Mouse (Mus musculus) kidney, postnatal 36 days (tissue): Measurements from ENCODE around the gene Dtd1.

Experiments
- DNase-seq, 2 experiments: peaks; one replicate each; pipeline ENCODE4 v3.0.0; 2021 to 2022; ENCODE audit warnings: mixed read lengths in 2 of 2

Dtd1 gene

DNA sequence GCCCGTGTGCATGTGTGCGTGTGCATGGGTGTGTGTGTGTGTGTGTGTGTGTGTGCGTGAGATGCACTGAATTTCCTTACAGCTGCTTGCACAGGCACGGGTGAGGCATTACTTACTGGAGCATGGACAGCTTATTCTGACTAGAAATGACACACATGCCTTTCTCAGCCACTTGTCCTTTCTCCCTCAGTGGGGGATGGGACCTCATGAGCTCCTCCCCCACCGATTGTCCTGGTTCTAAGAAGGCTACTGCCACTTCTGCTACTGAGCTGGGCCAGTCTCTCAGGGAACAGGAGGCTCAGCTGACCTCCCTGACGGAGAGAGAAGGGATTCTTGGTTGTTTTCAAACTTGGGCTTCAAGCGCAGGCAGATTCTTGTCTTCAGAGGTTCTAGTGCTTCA is 40.4 kb downstream of the Dtd1 start:
- DNase-seq: no peak

DNA sequence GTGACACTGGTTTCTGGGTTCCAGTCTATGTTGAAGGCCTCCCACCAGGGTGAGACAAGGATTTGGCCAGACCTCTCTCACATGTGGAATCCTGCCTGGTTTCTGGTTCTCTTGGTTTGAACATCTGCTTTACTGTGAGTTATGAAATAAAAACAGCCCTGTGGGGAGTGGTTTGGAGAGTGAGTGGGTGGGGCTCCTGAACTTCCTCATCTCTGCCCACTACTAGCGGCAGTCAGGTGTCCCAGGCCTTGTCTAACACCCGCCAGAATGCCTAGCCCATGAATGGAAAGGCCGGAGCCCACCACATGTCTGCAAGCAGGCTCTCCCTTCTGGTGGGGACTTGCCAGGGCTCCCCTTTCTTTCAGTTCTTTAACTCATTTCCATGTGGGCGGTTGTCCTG is 42.3 kb downstream of the Dtd1 start:
- no peak for DNase-seq

DNA sequence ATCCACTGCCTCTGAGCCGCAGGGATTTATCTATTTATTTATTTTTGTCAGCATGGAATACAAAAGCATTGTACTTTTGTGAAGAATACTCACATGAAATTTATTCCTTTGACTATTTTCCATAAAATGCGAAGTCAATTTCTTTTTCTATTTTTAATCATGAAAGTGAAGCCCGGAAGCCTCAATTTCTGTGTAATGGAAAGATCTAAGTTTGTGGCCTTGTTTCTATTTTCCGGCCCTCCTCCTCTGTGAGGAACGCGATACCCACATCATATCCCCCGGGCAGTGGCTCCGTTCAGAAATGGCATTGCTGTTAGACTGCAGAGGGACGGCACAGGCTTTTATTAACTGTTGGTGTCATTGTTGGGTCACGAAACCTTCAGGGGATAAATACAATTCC is 46.7 kb downstream of the Dtd1 start:
- DNase-seq: no peak

DNA sequence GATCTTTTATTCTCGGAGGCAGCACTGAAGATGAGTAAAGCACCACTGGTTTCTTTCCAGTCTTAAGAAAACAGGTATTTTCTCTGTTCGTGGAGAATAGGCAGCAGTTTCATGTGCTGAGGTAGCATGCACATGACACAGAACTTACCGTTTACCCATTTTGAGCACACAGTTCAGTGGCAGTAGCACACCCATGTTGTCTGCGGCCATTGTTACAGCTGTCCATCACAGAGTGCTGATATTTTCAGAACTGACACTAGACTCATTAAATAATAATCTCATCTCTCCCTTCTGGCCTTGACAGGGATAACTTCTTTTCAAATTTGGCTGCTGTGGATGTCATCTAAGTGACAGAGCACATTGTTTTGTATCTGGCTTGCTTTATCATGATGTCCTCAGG is 47.5 kb downstream of the Dtd1 start:
- DNase-seq: no peak

DNA sequence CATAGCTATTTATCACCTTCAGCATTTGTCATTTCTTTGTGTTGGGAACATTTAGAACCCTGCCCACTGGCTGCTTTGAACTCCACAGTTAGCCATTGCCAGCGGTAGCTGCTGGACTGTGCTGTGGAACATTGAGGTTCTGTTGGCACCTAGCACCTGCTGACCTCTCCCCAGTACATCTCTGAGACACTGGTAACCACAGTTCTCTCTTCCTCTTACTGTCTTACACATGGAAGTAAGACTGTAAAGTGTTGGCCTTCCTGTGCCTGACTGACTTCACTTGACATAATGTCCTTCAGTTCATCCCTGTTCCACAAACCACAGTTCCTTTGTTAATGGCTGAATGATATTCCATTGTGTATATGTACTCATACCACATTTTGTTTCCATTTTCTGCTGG is 50.3 kb downstream of the Dtd1 start:
- no peak for DNase-seq

DNA sequence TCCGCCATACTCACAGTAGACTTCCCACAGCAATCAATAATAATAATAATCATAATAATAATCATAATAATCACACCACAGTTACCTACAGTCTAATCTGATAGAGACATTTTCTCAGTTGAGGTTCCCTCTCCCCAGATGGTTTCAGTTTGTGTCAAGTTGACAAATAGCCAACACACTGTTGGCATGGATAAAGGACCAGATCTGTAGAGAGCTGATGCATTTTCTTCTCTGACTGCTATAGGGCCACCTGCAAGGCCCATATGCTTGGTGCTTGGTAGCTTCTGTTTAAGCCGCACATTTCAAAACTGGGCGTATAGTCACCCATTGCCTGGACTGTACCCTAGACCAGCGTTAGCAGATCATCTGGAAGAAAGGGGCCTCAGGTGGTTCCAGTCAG is 53.1 kb downstream of the Dtd1 start:
- DNase-seq: no peak

DNA sequence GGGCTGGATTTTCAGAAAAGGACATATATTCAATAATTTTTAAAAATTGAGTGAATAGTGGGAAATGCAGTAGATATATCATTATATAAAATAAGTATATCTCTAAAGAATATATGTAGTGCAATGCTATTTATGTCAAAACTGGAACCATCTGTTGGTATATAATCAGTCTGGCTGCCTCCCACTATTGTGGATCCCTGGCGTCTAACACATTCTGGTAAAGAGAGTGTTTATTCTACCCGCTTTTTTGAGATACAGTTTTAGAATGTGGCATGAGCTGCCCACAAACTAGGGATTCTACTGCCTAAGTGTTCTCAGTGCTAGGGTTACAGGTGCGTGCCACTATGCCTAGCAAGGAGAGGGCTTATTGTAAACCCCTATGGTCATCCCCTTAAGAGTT is 55.6 kb downstream of the Dtd1 start:
- DNase-seq: no peak

DNA sequence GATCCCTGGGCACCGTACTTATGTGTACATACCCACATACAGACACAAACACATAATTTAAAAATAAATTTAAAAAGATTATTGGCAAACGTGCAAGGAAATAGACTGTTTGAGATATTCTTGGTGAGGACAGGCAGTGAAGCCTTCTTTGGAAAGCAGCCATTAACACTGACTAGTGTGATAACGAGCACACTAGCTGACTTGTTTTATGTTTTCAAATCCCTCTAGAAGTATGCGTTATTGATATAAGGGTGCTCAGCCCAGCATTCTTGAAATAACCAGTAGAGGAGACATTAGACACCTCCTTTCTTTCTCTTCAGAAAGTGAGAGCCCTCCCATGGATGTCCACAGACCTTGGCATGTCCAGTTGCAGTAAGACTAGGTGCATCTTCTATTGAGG is 68.8 kb downstream of the Dtd1 start:
- no peak for DNase-seq

DNA sequence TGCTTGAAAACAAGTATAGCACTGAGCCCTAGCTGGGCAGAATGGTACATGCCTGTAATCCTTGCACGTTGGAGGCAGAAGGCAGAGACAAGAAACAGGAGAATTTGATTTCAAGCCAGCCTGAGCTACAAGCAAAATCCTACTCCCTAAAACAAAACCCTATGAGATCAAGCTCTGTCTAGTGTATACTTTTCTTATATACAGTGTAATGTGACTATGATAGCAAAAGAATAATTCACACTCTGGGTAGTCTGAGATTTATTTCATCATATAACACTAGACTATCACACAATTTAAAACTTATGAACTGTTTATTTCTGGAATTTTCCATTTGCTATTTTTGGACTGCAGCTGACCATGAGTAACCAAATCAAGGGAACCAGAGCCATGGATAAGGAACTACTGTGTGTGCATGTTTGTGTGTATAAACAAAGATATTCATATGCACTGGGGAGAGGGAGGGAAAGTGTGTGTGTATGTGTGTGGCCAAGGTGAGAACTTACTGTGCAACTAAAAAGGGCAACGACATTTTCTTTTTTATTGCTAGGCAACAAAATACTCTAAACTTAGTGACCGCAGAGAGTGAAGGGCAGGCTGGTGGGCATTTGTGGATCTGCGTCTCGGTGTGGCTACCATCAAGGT is 70.7 kb downstream of the Dtd1 start:
- DNase-seq: no peak

DNA sequence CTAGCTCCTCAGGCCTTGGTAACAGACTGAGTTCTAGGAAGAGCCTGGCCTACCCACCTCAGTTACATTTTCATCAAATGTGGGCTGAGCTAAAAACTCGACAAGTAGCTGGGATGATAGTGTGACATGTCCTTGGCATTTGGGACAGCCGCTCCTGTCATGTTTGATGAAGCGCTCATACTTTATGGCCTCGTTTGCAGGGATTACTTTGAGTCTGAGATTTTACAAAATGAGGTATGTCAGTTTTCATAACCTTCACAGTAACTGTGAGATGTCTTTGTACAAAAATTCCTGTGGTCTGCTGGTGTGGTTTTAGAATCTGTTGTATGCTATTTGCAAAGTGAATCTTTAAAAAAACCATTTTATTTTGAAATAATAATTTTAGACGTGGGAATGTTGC is 72.7 kb downstream of the Dtd1 start:
- DNase-seq: no peak

DNA sequence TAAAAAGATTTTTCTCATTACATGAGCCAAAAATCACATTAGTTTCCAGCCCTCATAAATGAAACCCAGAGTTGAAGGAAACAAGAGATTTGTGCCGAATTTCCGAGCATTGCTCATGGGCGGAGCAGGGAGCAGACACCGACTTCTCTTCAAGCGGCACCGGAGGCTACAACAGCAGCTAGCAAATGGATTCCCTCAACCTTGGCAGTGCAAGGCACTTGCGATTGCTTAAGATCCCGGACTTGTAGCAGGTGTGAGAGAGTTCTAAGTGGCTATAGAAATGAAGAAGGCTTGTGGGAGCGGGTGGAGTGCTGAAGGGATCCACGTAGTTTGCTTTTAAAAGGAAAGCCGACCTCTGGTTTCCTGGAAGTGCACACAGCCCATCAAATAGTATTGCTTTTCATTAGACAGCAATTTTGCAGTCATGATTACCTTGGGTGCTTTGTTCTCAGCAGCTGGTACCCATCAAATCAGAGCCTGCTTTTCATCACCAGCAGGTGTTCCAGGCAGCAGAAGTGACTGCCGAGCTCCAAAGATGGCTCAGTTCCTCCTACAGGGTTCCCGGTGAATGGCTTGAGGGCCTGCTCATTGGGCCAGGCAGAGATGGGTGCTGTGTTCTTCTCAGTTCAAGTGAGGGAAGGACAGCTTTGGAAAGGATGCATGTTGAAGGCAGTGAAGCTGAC is 77.0 kb downstream of the Dtd1 start:
- no peak for DNase-seq

DNA sequence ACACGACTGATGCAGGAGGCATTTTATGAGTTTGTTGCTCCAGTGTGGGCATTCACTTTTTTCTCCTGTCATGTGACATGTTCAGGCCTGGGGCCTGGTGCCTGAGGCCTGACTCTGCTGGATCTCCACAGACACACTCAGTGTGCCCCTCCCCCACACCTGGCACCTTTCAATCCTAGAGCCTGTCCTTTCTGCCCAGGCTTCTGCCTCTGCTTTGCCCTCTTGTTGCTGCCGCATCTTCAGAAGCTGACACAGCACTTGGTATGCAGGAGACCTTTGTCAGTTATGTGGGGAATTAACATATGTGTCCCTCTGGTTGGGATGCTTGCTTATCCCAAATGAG is 77.5 kb downstream of the Dtd1 start:
- DNase-seq: peak in 1 of 2 experiments; percentile 7

DNA sequence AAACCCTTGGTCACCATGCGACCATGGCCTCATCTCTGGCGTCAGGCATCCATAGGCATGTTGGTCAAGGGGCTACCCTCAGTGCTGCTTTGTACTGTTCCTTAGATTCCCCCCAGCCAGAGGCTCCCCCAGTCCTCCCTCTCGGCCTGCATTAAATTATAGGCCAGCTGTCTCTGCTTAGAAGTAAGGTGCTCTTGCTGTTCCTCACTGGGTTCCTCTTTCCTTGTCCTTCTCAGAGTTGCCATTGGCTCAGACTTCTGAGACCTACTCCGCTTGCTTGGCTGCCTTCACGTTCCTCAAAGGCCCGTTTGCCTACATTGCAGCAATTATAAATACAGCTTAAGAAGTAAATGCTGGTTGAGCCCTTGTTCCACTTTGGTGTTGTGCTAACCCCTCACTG is 79.1 kb downstream of the Dtd1 start:
- no peak for DNase-seq

DNA sequence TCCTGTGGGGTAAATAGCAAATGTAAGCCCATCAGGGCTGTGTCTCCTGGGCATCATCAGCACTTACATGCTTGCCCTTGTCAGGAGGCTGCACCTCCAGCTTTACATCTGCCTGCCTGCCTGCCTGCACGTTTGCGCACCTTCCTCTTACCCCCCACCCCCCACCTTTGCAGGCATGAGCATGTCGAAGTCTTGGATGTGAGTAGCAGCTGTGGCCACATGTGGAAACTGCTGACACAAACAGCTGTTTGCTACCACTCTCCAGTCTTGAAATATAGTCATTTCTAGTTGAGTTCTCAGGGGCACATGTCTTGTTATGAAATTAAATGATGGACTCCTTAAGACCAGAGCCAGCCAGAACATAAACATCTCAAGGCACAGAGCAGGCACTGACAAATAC is 79.7 kb downstream of the Dtd1 start:
- DNase-seq: no peak

DNA sequence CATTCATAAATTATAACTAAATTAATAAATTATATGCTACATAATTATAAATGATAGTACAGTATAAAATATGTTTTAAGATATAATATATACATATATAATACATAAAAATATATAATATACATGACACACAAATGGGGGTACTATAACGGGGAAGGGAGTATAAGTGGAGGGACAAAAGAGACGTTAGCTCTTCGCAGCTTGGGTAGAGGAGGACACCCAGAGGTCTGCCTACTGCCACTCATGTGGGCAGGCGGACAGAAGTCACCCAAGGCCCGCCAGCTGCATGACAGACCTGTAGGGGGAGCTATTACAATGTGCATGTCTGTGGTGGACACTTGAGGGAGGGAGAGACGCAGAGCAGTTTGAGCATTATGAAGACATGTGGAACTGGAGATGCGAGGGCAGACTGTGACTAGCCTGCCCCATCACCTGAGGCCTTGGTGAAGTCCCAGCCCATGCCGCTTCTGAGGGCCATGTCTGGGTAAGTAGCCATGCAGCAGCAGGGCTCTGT is 92.6 kb downstream of the Dtd1 start:
- DNase-seq: peak in 1 of 2 experiments; percentile 8

DNA sequence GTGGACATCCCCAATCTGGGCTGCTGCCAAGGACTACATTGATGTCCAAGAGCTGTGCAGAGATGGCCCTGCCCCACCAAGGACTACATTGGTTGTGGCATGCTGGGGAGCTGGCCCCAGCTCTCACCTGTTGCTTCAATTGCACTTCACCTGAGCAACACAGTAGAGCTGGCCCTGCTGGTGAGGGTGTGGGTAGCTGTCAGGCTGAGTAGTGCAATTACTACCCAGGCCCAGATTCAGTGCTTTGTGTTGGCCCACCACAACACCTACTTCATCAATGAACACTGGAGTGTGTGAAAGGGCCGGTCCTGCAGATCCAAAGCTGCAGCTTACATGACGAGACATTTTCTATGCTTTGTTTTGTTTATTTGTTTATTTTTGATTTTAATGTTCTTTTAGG is 93.1 kb downstream of the Dtd1 start:
- no peak for DNase-seq

DNA sequence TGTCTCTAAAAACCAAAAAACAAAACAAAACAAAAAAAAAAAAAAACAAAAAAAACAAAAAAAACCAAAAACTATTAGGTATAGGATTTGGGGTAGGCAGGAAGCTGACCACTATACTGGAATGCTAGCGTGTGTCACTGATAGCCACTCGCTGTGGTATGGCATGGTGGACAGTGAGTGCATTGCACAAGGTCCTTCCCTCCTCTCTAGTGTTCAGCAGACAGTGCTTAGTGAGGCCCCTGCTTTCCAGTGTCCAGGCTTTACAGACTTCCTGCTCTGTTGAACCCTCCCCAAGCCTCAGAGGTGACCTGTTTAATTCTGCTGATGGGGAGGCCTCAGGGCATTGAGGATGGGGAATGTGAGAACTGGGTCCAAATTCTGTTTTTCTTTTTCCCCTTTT is 95.2 kb downstream of the Dtd1 start:
- no peak for DNase-seq

DNA sequence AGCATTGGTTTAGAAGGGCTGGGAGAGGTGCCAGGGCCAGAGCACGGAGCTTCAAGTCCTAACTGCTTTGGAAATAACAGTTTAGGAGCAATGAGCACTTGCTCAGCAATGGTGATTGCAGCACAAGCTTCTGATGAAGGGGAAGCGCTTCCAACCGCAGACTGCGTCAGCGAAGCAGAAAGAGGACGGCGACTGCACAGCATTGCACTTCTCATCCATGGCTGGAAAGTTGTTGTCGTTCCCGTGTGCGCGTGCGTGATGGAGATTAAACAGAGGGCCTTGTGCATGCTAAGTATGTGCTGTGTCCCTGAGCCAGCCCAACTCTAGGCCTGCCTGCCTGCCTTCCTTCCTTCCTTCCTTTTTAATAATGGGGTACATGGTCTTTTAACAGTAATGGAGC is 98.3 kb downstream of the Dtd1 start:
- no peak for DNase-seq

DNA sequence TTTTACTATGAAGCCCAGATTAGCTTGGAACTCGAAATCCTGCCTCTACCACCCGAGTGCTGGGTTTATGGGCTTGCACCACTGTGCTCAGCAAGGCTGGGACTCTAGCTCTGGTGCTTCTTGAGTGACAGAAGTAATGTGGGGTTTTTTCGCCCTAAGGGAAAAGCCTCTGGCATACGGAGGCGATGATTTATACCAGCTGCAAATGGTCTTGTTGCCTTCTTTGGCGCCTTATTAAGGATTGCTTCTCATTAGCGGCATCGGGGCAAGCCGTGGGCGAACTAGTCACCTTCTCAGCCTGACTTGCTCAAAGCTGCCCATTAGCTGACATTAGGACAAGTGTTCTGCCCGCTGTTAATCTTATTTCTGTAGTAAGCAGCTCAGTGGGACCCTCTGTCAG is 100.9 kb downstream of the Dtd1 start:
- DNase-seq: no peak

DNA sequence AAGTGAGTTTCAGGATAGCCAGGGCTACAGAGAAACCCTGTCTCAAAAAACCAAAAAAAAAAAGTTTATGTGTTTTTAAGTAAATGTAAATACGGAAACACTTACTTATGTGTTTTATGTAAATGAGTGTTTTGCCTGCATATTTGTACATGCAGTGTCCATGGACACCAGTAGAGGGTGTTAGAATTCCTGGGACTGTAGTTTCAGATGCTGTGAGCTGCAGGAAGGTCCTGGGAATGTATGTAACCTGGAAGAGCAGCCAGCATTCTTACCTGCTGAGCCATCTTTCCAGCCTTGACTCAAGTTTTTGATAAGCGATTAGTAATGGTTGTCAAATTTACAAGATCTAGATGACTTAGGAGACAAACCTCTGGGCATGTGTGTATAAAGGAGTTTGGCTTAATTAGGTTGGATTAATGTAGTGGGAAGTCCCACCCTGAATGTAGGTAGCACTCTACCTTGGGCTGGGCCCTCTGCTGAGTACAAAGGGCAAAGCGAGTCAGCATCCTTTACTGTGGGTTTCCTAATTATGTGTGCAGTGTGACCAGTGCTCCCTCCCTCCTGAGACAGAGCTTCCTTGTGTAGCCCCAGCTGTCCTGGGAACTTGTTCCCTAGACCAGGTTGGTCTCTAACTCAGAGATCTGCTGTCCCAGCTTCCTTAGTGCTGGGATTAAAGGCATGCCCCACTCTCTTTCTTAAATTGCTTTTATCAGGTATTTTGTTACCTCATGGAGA is 101.9 kb downstream of the Dtd1 start:
- DNase-seq: no peak

DNA sequence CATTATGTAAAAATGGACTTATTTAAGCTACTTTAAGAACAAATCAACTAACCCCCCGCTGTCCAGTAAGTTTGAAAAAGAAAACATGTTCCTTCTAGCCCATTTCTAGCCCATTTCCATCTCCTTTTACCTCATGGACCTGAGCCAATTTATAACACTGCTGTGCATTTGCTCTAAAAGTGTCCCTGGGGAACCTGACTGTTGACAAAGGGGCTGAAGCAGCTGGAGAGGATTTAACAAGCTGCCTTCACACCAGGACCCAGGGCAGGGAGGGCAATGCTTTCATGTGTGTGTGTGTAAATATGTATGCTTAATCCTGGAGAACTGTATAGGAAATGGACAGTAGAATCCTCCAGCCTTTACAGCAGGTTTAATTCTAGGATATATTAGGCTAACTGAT is 109.6 kb downstream of the Dtd1 start:
- no peak for DNase-seq

DNA sequence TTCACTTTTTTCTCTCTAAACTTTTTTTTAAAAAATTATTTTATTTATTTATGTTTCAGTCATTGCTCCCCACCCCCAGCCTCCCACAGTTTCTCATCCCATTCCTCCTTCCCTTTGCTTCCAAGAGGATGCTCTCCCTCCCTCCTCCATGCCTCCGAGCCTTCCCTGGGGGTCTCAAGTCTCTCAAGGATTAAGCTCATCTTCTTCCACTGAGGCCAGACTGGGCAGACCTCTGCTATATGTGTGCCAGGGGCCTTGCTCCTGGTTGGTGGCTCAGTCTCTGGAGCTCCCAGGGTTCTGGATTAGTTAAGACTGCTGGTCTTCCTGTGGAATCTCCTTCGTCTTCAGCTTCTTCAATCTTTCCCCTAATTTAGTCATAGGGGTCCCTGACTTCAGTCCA is 110.0 kb downstream of the Dtd1 start:
- DNase-seq: no peak

DNA sequence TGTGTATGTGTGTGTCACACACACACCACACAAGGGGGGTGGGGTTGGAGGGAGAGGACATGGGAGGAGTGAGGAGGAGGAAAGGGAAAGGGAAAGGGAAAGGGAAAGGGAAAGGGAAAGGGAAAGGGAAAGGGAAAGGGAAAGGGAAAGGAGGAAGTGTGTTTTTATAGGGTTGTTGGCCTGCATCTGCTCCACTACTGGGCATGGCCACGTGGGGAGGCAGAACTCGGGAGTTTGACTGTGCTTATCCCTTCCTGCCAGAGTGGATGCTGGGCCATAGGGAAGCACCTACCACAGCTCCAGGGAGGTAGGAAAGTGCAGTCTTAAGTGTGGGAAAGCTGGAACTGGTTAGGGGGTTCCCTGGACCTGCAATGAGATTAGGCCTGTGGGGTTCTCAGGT is 114.9 kb downstream of the Dtd1 start:
- DNase-seq: no peak

DNA sequence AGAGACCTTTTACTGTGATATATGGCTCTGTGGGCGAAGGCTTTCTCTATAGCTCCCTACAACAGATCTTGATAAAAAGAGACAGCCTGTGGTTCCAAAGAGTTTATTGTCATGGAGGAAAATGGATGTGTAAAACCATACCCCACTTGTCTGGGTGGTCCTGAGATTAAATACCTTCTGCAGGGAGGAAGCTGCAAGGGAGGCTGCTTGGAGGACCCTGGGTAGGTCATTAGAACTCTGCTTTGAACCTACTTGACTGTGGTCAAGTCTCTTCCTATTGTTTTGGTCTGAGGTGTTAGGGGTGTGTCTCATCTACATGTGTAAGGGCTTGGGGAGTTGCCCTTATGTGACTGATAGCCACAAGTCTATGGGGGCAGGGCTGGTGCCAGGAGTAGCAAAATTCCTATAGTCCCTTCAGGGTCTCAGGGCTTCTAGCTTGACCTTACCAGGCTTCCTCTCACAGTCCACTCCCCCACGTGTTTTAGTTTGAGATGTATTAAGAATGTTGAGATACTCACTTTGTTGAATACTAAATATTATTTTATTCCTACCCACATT is 115.6 kb downstream of the Dtd1 start:
- no peak for DNase-seq
